8 mouse cellular contexts compared by ENCODE assay signal in genomic region chr1:179958871-179959720, GRCm38 (mm10). TPM values are rescaled to one million over a fixed set of nuclear protein-coding genes. Genes with fewer than 3 reads are reported as not detected.
A peak's percentile ranks its signal among the peaks of the same experiment; 100 is the strongest.
DNase-seq lines count a peak whose midpoint lies in the region; ATAC-seq and TF ChIP-seq lines count a peak whose summit lies in the region.

No protein-coding gene starts in this region.

- H3K36me3 ChIP-seq in MEL (ENCODE audit: control insufficient read depth in 1 of 2, insufficient read depth in 2 of 2, low read length in 2 of 2), result peaks cover 0 to 16% of the 10 kb centered on the region in 2 experiments; a peak in 2 of 4 replicates
- H3K36me3 ChIP-seq in heart, embryonic 12.5 days, result no peaks in the 10 kb centered on the region
- H3K36me3 ChIP-seq in liver, postnatal 0 days (replicated peaks; ENCODE audit: insufficient read depth, low read length), result no peaks in the 10 kb centered on the region

- H3K79me2 ChIP-seq in MEL (ENCODE audit: control insufficient read depth, insufficient read depth, low read length, poor library complexity), result peaks cover 25% of the 10 kb centered on the region

- peak overlapping the region; percentile 76 for H3K4me2 ChIP-seq in heart, embryonic 12.5 days
- H3K4me2 ChIP-seq in liver, postnatal 0 days (ENCODE audit: low read depth, low read length), result peak overlapping the region; percentile 97

- no peak overlapping the region for H3K27ac ChIP-seq in MEL (ENCODE audit: control insufficient read depth, low read depth, low read length)
- H3K27ac ChIP-seq in cortical plate, adult 2 months (ENCODE audit: insufficient read depth, low read length), result peak overlapping the region; percentile 99
- H3K27ac ChIP-seq in heart, embryonic 12.5 days (ENCODE audit: poor library complexity, severe bottlenecking), result peak overlapping the region; percentile 93
- H3K27ac ChIP-seq in liver, postnatal 0 days (ENCODE audit: low read depth), result peak overlapping the region; percentile 94

- peak overlapping the region; percentile 74 to 89 for H3K4me3 ChIP-seq in MEL (ENCODE audit: control insufficient read depth in 1 of 2, insufficient read depth in 1 of 2, low read depth in 2 of 2, low read length in 2 of 2)
- H3K4me3 ChIP-seq in cortical plate, adult 2 months (ENCODE audit: insufficient read depth, low read length), result peak overlapping the region; percentile 91
- peak overlapping the region; percentile 78 for H3K4me3 ChIP-seq in heart, embryonic 12.5 days
- peak overlapping the region; percentile 96 for H3K4me3 ChIP-seq in liver, postnatal 0 days (ENCODE audit: low read depth, low read length)

- DNase-seq in B cell, adult 2 months, result peak; percentile 26 to 36
- peak; percentile 26 for DNase-seq in MEL (ENCODE audit: low read depth, low spot score)
- peak; percentile 37 for DNase-seq in kidney, postnatal 10 days
- DNase-seq in liver, postnatal 0 days, result peak; percentile 24
- peak; percentile 15 for DNase-seq in ovary, adult 18-20 months (ENCODE audit: low spot score)
- DNase-seq in urinary bladder, postnatal 25 days (ENCODE audit: low spot score), result peak; percentile 15

- H3K9me3 ChIP-seq in MEL (replicated peaks; ENCODE audit: insufficient read depth, low read length), result no peaks in the 10 kb centered on the region
- H3K9me3 ChIP-seq in heart, embryonic 12.5 days (replicated peaks), result no peaks in the 10 kb centered on the region
- no peaks in the 10 kb centered on the region for H3K9me3 ChIP-seq in liver, postnatal 0 days (ENCODE audit: low read length)

- 7% methylated on average over 40 of the region's 41 CpGs for WGBS in heart, embryonic 12.5 days
- WGBS in liver, postnatal 0 days (ENCODE audit: insufficient replicate concordance), result 11% methylated on average over 37 of the region's 41 CpGs

- no peak; a peak in 1 of 4 replicates for TF ChIP-seq POLR2A in MEL (IDR thresholded peaks at IDR 0.05; ENCODE audit: control insufficient read depth in 1 of 2, insufficient read depth in 1 of 2, low read depth in 1 of 2, low read length in 2 of 2, poor library complexity in 1 of 2)
- no peak for TF ChIP-seq POLR2A in cortical plate, adult 2 months (IDR thresholded peaks at IDR 0.05; ENCODE audit: extremely low read depth, insufficient read depth, low read length)

- peak overlapping the region; percentile 93 for H3K9ac ChIP-seq in MEL (ENCODE audit: control insufficient read depth, low read depth, low read length, poor library complexity, severe bottlenecking)
- H3K9ac ChIP-seq in heart, embryonic 12.5 days, result peak overlapping the region; percentile 90
- peak overlapping the region; percentile 97 for H3K9ac ChIP-seq in liver, postnatal 0 days (replicated peaks)

- peaks cover 4 to 9% of the 10 kb centered on the region in 2 experiments for H3K27me3 ChIP-seq in MEL (ENCODE audit: control insufficient read depth in 1 of 2, insufficient read depth in 2 of 2, low read length in 2 of 2)
- H3K27me3 ChIP-seq in heart, embryonic 12.5 days (replicated peaks), result no peaks in the 10 kb centered on the region
- 0 out of 2 replicates have a peak, but pooled peaks cover 2% of the 10 kb centered on the region for H3K27me3 ChIP-seq in liver, postnatal 0 days (ENCODE audit: insufficient read depth, low read length)

- no peak for TF ChIP-seq EP300 in MEL (IDR thresholded peaks at IDR 0.05; ENCODE audit: low read depth in 1 of 2, low read length in 2 of 2)
- no peak for TF ChIP-seq EP300 in liver, postnatal 0 days (IDR thresholded peaks at IDR 0.05; ENCODE audit: low read depth)

- no peak for TF ChIP-seq CTCF in MEL (IDR thresholded peaks at IDR 0.05 in 2 of 3, conservative IDR thresholded peaks at IDR 0.05 in 1 of 3; ENCODE audit: control insufficient read depth in 1 of 3, insufficient read depth in 1 of 3, low read depth in 2 of 3, low read length in 3 of 3, poor library complexity in 1 of 3, severe bottlenecking in 1 of 3)
- TF ChIP-seq CTCF in cortical plate, adult 2 months (IDR thresholded peaks at IDR 0.05; ENCODE audit: extremely low read depth, insufficient read depth, low read length), result no peak
- TF ChIP-seq CTCF in liver, postnatal 0 days (IDR thresholded peaks at IDR 0.05; ENCODE audit: low read depth), result no peak

- TF ChIP-seq RAD21 in MEL (IDR thresholded peaks at IDR 0.05; ENCODE audit: low read depth, low read length), result no peak

- no peak for ATAC-seq in heart, embryonic 12.5 days (ENCODE audit: insufficient number of reproducible peaks, low FRiP score)
- peak; percentile 6 for ATAC-seq in liver, postnatal 0 days

- peaks cover 5 to 7% of the 10 kb centered on the region in 2 experiments; a peak in 3 of 4 replicates for H3K4me1 ChIP-seq in MEL (ENCODE audit: control insufficient read depth in 1 of 2, insufficient read depth in 2 of 2, low read length in 2 of 2)
- no peaks in the 10 kb centered on the region; the same call in 1 of the 2 replicates for H3K4me1 ChIP-seq in cortical plate, adult 2 months (ENCODE audit: control insufficient read depth, insufficient read depth, low read length)
- H3K4me1 ChIP-seq in heart, embryonic 12.5 days (replicated peaks), result peaks cover 19% of the 10 kb centered on the region
- H3K4me1 ChIP-seq in liver, postnatal 0 days (ENCODE audit: insufficient read depth), result peaks cover 20% of the 10 kb centered on the region

TF ChIP-seq in MEL, 35 proteins besides CTCF, POLR2A, EP300 and RAD21:
- TF ChIP-seq TBP (IDR thresholded peaks at IDR 0.05; ENCODE audit: low read depth, low read length) (no peak), ZKSCAN1 (IDR thresholded peaks at IDR 0.05; ENCODE audit: low read depth, low read length) (no peak), SMC3 (IDR thresholded peaks at IDR 0.05; ENCODE audit: low read depth, low read length) (no peak), NELFE (IDR thresholded peaks at IDR 0.05; ENCODE audit: low read depth, low read length) (peak; percentile 1; the same call in 1 of the 2 replicates), TCF12 (IDR thresholded peaks at IDR 0.05; ENCODE audit: low read depth, low read length) (no peak)

RNA-seq across cellular contexts. Expression of gene Cdc42bpa, which starts 1.2 kb away (rescaled TPM):
- total RNA-seq in MEL (2012; rRNA removed), result 7.7 and 11.6 TPM in 2 replicates
- polyA plus RNA-seq in MEL (2012; ENCODE audit: insufficient read depth in 1 of 2, insufficient read length in 2 of 2, low read depth in 1 of 2, low replicate concordance in 2 of 2, missing spikeins in 1 of 2), result 10 to 100 TPM in 1 of 2 experiments, not detected in 1; 14.6 TPM
- polyA plus RNA-seq in cortical plate, adult 2 months (2012; rRNA removed), result 147 and 157 TPM in 2 replicates
- 11.6 and 14.7 TPM in 2 replicates for polyA plus RNA-seq in heart, embryonic 12.5 days (2016; fragmentation: Nextera tagmentation; extraction: Ambion mirVana)
- polyA plus RNA-seq in liver, postnatal 0 days (2015; fragmentation: Nextera tagmentation; extraction: Ambion mirVana), result 3.5 TPM in 2 replicates
